Mouse (Mus musculus): ENCODE measurements around the gene Lrrc32. TPM values are rescaled to one million over a fixed set of nuclear protein-coding genes. Genes with fewer than 3 reads are reported as not detected.
A peak's percentile ranks its signal among the peaks of the same experiment; 100 is the strongest.

The Lrrc32 gene
- polyA plus RNA-seq, 1 experiment from 2014 or later, result 3.9 TPM

DNA sequence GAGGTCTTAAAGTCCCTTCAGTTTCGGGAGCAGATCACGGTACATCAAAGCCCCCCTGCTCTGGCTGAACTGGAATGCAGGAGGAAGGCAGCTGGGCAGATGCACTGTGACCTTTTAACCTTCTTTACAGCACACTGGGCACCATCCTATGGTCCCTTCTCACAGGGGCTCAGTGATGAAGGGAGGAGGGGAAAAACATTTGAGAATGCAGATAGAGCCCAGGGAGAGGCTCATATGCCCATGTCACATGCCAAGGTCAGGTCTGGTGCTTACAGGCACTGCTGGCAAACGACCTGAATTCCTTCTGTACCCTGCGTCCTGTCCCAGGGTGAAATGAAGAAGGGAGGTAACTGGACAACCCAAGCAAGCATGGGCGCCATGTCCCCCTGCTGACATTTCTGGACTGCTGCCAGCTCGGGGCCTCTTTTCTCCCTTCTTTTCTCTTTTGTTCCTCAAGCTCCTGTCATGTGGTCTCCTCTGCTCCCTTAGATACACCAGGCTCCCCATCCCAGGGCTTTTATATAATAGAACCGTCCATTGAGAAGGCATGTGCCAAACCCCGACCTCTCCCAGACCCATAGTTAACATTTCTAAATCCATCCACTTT lies 49.0 kb downstream of the Lrrc32 start:
- 38% methylated on average over 8 of the region's 8 CpGs for WGBS
- H3K27me3 ChIP-seq, result no peaks in the 10 kb centered on the region
- no peaks in the 10 kb centered on the region for H3K9me3 ChIP-seq
- peaks cover 35% of the 10 kb centered on the region for H3K4me1 ChIP-seq
- no peaks in the 10 kb centered on the region for H3K36me3 ChIP-seq
- H3K4me3 ChIP-seq, result no peak overlapping the region
- 0 out of 2 replicates have a peak, but pooled peaks have one; percentile 28 for ATAC-seq (ENCODE audit: insufficient number of reproducible peaks, insufficient read depth, low FRiP score, low TSS enrichment, low read depth)
- no peak overlapping the region for H3K9ac ChIP-seq
- H3K4me2 ChIP-seq, result no peak overlapping the region
- H3K27ac ChIP-seq, result peak overlapping the region; percentile 58; the same call in 1 of the 2 replicates

DNA sequence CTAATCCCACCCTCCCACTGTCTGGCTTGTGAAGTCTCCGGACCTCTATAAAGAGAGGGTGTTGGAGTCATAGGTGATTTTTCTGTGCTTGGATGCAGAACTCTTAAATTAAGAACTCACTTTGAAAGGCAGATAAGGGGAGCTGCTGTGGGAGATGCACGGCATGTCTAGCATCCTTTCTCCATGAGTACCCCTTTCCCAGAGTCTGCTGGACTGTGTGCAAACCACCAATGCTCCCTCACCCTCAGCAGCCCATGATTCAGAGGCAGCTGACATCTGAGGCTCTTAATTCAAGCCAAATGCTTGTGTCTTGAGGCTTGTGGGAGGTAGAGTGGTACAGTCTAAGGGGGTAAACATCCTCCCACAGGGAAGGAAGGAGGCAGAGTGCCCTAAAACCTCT lies 51.8 kb downstream of the Lrrc32 start:
- peak overlapping the region; percentile 11; the same call in 1 of the 2 replicates for H3K27ac ChIP-seq
- H3K27me3 ChIP-seq, result no peaks in the 10 kb centered on the region
- no peaks in the 10 kb centered on the region for H3K36me3 ChIP-seq
- H3K4me3 ChIP-seq, result no peak overlapping the region
- no peak overlapping the region for H3K9ac ChIP-seq
- ATAC-seq (ENCODE audit: insufficient number of reproducible peaks, insufficient read depth, low FRiP score, low TSS enrichment, low read depth), result peak; percentile 46
- H3K4me1 ChIP-seq, result peaks cover 48% of the 10 kb centered on the region
- WGBS, result 31% methylated on average over 2 of the region's 2 CpGs
- H3K9me3 ChIP-seq, result no peaks in the 10 kb centered on the region
- H3K4me2 ChIP-seq, result no peak overlapping the region

DNA sequence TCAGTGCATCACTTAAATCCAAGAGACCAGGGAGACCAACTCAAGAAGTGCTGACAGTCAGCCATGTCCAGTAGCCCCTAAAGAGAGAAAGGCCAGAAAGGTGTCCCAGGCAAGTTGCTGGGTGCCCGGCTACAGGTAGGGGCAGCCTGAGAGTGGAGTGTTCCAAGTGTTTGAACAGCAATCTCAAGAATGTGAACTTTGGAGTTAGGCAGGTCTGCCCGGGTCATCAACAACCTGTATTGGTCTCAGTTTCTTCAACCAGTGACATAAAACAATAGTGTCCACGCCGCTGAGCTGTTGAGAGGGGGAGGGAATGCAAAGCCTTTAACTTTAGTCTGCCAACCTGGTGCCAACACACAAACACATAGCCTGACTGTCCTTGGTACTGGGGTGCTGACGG lies 52.5 kb downstream of the Lrrc32 start:
- no peak for ATAC-seq (ENCODE audit: insufficient number of reproducible peaks, insufficient read depth, low FRiP score, low TSS enrichment, low read depth)
- WGBS, result 91% methylated on average over 5 of the region's 5 CpGs
- peak overlapping the region; percentile 11; the same call in 1 of the 2 replicates for H3K27ac ChIP-seq
- H3K4me2 ChIP-seq, result no peak overlapping the region
- H3K27me3 ChIP-seq, result no peaks in the 10 kb centered on the region
- H3K4me3 ChIP-seq, result no peak overlapping the region
- no peak overlapping the region for H3K9ac ChIP-seq
- peaks cover 48% of the 10 kb centered on the region for H3K4me1 ChIP-seq
- no peaks in the 10 kb centered on the region for H3K36me3 ChIP-seq
- no peaks in the 10 kb centered on the region for H3K9me3 ChIP-seq

DNA sequence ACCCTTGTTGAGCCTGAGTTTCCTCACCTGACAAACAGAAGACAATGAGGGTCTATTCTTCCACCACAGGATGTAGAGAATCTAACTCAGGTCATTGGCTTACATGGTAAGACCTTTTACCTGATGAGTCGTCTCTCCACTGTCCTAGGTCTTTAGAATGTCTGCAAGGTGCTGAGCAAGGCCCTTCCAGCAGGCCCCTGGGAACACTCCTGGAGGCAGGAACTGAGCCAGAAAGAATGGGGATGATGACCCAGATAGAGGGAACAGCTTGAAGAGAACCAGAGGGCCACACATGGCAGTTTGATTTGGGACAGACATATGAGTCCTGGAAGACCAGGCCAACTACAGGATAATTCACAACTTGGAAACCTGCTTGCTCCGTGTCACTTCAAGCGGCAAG lies 53.2 kb downstream of the Lrrc32 start:
- ATAC-seq (ENCODE audit: insufficient number of reproducible peaks, insufficient read depth, low FRiP score, low TSS enrichment, low read depth), result no peak
- no peak overlapping the region for H3K9ac ChIP-seq

DNA sequence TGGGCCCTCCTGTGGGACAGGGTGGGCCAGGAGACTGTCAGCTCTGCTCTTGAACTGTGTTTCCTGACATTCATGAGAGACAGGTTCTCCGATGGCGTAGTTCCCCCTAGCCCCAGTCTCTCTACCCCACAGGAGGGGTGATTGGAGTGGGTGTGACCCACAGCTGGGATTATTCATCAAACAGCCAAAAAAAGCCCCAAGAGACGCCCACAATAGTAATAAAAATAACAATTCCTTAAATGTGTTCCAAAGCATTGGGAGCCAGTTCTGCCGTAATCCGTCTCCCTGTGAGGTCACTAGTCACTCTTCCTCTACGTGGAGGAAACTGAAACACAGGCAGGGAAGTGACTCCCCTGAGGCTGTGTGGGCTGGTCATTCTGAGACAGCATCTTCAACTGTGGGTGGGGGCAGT lies 53.7 kb downstream of the Lrrc32 start:
- 55% methylated on average over 6 of the region's 6 CpGs for WGBS
- Histone ChIP-seq H3K4me1 (peaks cover 44% of the 10 kb centered on the region), H3K27me3 (no peaks in the 10 kb centered on the region), H3K4me2 (no peak overlapping the region), H3K9ac (no peak overlapping the region), H3K4me3 (no peak overlapping the region), H3K27ac (no peak overlapping the region), H3K36me3 (no peaks in the 10 kb centered on the region), H3K9me3 (no peaks in the 10 kb centered on the region)
- no peak for ATAC-seq (ENCODE audit: insufficient number of reproducible peaks, insufficient read depth, low FRiP score, low TSS enrichment, low read depth)

More for the DNA sequence above, 53.2 kb downstream of the Lrrc32 start:
- Histone ChIP-seq H3K4me3 (no peak overlapping the region), H3K36me3 (no peaks in the 10 kb centered on the region), H3K27ac (no peak overlapping the region), H3K9me3 (no peaks in the 10 kb centered on the region), H3K27me3 (no peaks in the 10 kb centered on the region), H3K4me1 (peaks cover 48% of the 10 kb centered on the region), H3K4me2 (no peak overlapping the region)
- WGBS, result 80% methylated on average over 3 of the region's 3 CpGs

DNA sequence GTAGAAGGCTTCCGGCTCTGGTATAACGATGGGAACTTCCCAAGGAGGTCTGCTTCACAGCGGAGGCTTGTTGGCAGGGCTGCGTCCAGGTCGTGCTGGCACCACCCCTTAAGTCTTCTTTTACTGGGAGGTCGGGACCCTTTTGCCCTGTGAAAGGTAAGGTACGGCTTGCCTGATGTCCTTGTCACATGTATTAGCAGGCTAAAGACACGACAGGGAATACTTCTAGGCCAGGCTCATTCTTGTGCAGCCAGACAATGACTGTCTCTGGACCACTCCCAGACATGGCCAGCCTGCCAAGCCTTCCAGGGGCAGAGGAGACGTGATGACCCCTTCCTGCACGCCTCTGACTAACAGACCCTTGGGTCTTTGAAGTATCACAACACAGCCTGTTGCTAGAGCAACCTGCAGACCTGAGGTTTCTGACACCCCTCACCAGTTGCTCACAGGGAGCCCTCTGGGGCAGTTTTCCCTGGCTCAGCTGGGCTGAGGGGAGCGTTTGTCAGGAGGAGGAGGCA lies 54.8 kb downstream of the Lrrc32 start:
- Histone ChIP-seq H3K36me3 (no peaks in the 10 kb centered on the region), H3K4me1 (peaks cover 38% of the 10 kb centered on the region), H3K27ac (no peak overlapping the region), H3K4me2 (no peak overlapping the region), H3K27me3 (no peaks in the 10 kb centered on the region), H3K4me3 (no peak overlapping the region), H3K9me3 (no peaks in the 10 kb centered on the region), H3K9ac (no peak overlapping the region)
- no peak for ATAC-seq (ENCODE audit: insufficient number of reproducible peaks, insufficient read depth, low FRiP score, low TSS enrichment, low read depth)
- WGBS, result 61% methylated on average over 11 of the region's 11 CpGs

DNA sequence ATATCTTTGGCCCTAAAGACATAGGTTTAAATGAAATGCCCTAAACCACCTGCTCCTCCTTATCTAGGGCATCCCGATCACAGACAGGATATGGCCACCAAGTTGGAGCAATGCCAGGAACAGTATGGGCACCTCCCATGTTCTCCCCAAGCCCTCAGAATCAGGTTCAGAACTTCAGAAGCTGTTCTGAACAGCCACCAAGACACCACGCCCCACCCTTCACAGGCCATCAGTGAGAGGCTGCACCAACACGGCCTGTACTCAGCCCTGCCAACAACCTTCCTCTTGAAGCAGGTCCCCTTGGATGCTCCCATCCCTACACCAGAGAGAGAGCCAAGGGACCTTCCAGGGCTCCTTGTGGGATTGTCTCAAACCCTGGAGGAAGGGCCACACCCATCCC lies 55.5 kb downstream of the Lrrc32 start:
- H3K36me3 ChIP-seq, result no peaks in the 10 kb centered on the region
- no peak overlapping the region for H3K4me2 ChIP-seq
- no peaks in the 10 kb centered on the region for H3K9me3 ChIP-seq
- no peak for ATAC-seq (ENCODE audit: insufficient number of reproducible peaks, insufficient read depth, low FRiP score, low TSS enrichment, low read depth)
- H3K4me3 ChIP-seq, result no peak overlapping the region
- 76% methylated on average over 3 of the region's 3 CpGs for WGBS
- no peak overlapping the region for H3K27ac ChIP-seq
- H3K27me3 ChIP-seq, result no peaks in the 10 kb centered on the region
- H3K9ac ChIP-seq, result no peak overlapping the region
- H3K4me1 ChIP-seq, result peaks cover 42% of the 10 kb centered on the region

DNA sequence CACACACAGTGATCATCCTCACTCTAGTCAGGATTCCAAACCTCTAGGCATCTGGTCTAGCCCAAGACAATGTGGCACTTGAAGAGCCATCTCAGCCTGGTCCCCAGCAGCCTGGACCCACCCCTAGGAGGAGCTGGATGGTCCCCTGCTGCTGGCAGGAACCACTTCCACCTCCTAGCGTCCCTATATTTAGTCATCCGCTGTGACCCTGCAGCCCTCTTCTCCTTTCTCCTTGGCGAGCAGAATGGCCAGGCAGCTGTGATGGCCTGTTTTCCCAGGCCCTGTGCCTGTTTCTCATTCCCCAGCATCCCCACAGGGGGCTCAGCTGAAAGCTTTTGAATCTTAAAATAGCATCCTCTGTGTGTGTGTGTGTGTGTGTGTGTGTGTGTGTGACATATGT lies 59.8 kb downstream of the Lrrc32 start:
- 41% methylated on average over 3 of the region's 3 CpGs for WGBS
- no peaks in the 10 kb centered on the region for H3K9me3 ChIP-seq

DNA sequence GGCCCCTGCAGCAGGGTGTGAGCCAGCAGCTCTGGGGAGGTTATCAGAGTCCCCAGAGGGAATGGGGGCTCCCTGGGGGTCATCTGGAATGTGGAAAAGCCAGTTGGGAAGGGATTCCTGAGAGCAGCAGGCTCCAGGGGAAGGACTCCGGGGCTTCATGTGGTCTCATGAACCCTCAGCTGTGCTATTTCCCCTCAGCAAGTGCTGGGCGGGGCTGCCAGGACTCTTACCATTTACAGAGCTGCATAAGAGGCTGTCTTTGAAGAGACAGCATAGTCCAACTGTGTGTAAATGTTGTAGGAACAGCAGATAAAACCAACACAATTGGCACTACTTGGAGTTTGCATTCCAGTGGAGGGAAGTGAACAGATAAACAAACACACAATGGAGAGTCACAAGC lies 61.5 kb downstream of the Lrrc32 start:
- 40% methylated on average over 2 of the region's 2 CpGs for WGBS
- no peaks in the 10 kb centered on the region for H3K9me3 ChIP-seq
- no peak for ATAC-seq (ENCODE audit: insufficient number of reproducible peaks, insufficient read depth, low FRiP score, low TSS enrichment, low read depth)
- no peak overlapping the region for H3K9ac ChIP-seq
- H3K27me3 ChIP-seq, result no peaks in the 10 kb centered on the region
- no peak overlapping the region for H3K4me2 ChIP-seq
- H3K4me1 ChIP-seq, result peaks cover 16% of the 10 kb centered on the region; the same call in 1 of the 2 replicates
- H3K27ac ChIP-seq, result no peak overlapping the region
- no peak overlapping the region for H3K4me3 ChIP-seq
- no peaks in the 10 kb centered on the region for H3K36me3 ChIP-seq

More for the DNA sequence above, 59.8 kb downstream of the Lrrc32 start:
- Histone ChIP-seq H3K4me2 (no peak overlapping the region), H3K36me3 (no peaks in the 10 kb centered on the region), H3K27ac (no peak overlapping the region), H3K9ac (no peak overlapping the region), H3K4me1 (peaks cover 23% of the 10 kb centered on the region), H3K27me3 (no peaks in the 10 kb centered on the region), H3K4me3 (no peak overlapping the region)
- no peak for ATAC-seq (ENCODE audit: insufficient number of reproducible peaks, insufficient read depth, low FRiP score, low TSS enrichment, low read depth)

DNA sequence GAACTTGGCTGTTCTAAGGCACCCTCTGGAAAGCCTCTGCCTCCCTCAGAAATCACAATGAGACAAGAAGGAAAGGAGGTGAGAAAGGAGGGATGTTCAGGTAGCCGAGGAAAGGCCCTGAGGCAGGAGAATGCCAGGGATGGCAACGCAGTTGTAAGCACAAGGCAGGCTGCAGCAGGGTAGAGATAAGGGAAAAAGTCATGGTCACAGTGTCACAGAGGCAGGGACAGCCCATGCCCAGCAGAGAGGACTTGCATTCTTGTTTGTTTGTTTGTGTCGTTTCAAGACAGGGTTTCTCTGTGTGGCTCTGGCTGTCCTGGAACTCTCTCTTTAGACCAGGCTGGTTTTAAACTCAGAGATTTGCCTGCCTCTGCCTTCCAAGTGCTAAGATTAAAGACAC lies 62.0 kb downstream of the Lrrc32 start:
- no peak overlapping the region for H3K9ac ChIP-seq
- ATAC-seq (ENCODE audit: insufficient number of reproducible peaks, insufficient read depth, low FRiP score, low TSS enrichment, low read depth), result no peak
- H3K27me3 ChIP-seq, result no peaks in the 10 kb centered on the region
- WGBS, result 55% methylated on average over 3 of the region's 3 CpGs
- H3K4me3 ChIP-seq, result no peak overlapping the region
- peaks cover 16% of the 10 kb centered on the region; the same call in 1 of the 2 replicates for H3K4me1 ChIP-seq
- no peaks in the 10 kb centered on the region for H3K36me3 ChIP-seq
- H3K27ac ChIP-seq, result no peak overlapping the region
- H3K4me2 ChIP-seq, result no peak overlapping the region
- no peaks in the 10 kb centered on the region for H3K9me3 ChIP-seq

Data from embryonic facial prominence, embryonic 13.5 days (tissue).